Mouse (Mus musculus) liver, embryonic 14.5 days (tissue): ENCODE data around the gene Prcd.

ENCODE experiments used
- CTCF ChIP-seq: IDR thresholded peaks from 2 replicates; pipeline ENCODE4 v1.5.1; 2016; ENCODE audit warnings: antibody characterized with exemption, low read depth, control low read depth
- EP300 ChIP-seq: IDR thresholded peaks from 2 replicates; pipeline ENCODE4 v1.6.1; 2016; ENCODE audit warnings: antibody characterized with exemption, low read depth

DNA sequence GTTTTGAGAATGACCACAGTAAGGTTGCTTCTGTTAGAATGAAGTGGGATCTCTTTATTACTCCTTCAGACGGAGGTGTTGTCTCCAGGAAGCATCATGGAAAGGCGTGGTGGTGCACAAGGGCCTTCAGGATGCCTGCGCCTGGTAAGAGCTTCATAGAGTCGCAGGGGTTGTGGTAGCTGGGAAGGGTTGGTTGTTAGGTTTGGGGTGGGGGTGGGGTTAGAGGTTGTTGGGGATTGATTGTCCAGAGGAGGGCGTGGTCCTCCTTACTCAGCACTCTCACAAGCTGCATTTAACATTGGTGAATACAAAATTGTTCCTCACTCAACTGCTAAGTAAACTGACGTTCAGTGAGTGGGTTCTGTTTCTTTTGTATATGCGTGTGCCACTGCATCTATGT, 19.3 kb downstream of the Prcd start:
- TF ChIP-seq EP300 (no peak), CTCF (no peak)
